Mouse (Mus musculus): Measurements from ENCODE around the gene Zfp462. TPM values are rescaled to one million over a fixed set of nuclear protein-coding genes. Genes with fewer than 3 reads are reported as not detected.

Gene Zfp462
- polyA plus RNA-seq, 1 experiment from 2014 or later = 9.9 TPM

DNA sequence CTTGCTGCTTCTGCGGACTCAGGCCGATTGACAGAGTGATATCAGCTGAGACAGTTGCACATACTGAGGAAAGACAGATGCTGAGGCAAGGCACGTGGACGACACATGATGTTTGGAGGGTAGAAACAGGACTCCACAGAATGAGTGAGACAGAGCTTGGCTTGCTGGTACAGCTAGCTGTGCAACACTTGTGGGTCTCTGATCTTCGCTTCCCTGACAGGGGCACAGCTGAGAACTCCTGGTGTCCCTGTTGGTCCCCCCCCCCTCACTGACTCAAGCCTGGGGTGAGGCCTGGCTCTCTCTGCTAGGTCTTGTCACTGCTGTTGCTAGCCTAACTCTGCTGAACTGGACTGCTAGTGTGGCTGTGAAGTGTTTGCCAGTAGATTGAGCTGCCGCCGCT is 18.7 kb downstream of the Zfp462 start:
- 0 out of 2 replicates have a peak, but pooled peaks cover 2% of the 10 kb centered on the region for H3K36me3 ChIP-seq (ENCODE audit: control insufficient read depth, insufficient read depth, low read length)
- 77% methylated on average over 7 of the region's 7 CpGs for WGBS
- H3K4me3 ChIP-seq (ENCODE audit: low read depth, low read length) = no peak overlapping the region
- no peaks in the 10 kb centered on the region for H3K9me3 ChIP-seq (replicated peaks; ENCODE audit: control insufficient read depth, low read length, poor library complexity, severe bottlenecking)
- H3K9ac ChIP-seq (ENCODE audit: low read depth, low read length) = no peak overlapping the region
- ATAC-seq = peak; percentile 22; the same call in 1 of the 2 replicates
- no peak overlapping the region for H3K27ac ChIP-seq (ENCODE audit: low read length)
- H3K4me1 ChIP-seq (ENCODE audit: control insufficient read depth, insufficient read depth, low read length) = peaks cover 32% of the 10 kb centered on the region
- no peaks in the 10 kb centered on the region for H3K27me3 ChIP-seq (ENCODE audit: control insufficient read depth, insufficient read depth, low read depth, low read length)
- no peak overlapping the region for H3K4me2 ChIP-seq (ENCODE audit: low read length)

DNA sequence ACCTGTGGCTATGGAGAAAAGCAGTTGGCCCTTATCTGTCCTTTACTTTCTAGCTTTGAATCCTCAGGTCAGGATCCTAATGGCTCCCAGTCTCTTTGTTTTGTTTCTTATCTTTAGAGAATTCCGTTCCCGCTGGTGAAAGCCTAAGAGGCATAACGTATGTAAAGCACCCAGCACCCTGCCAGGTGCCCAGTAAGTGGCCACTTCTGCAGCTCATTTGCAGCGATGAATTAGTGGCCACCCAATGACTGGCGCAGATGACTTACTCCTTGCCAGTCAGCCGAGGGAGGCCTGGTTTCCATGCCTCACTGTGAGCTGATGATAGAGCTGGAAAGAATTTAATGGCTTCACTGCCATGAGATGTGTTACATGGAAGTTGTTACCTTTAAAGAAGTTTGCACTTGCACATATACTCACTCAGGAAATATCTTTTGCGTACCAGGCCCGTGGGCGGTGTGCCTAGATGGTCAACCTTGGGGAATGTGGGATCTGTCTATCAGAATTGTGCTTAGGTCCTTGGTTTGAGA is 20.4 kb downstream of the Zfp462 start:
- Histone ChIP-seq H3K4me3 (ENCODE audit: low read depth, low read length) (no peak overlapping the region), H3K27me3 (ENCODE audit: control insufficient read depth, insufficient read depth, low read depth, low read length) (no peaks in the 10 kb centered on the region), H3K9ac (ENCODE audit: low read depth, low read length) (no peak overlapping the region), H3K4me1 (ENCODE audit: control insufficient read depth, insufficient read depth, low read length) (peaks cover 32% of the 10 kb centered on the region), H3K27ac (ENCODE audit: low read length) (no peak overlapping the region), H3K4me2 (ENCODE audit: low read length) (no peak overlapping the region), H3K9me3 (replicated peaks; ENCODE audit: control insufficient read depth, low read length, poor library complexity, severe bottlenecking) (no peaks in the 10 kb centered on the region), H3K36me3 (ENCODE audit: control insufficient read depth, insufficient read depth, low read length) (0 out of 2 replicates have a peak, but pooled peaks cover 2% of the 10 kb centered on the region)
- ATAC-seq = no peak
- WGBS = 66% methylated on average over 9 of the region's 9 CpGs

GRCm38 (mm10) chr4:54966161-54966806 is 21.4 kb downstream of the Zfp462 start:
- H3K4me3 ChIP-seq (ENCODE audit: low read depth, low read length) = no peak overlapping the region; the same call in 1 of the 2 replicates
- peak overlapping the region; percentile 35 for H3K4me2 ChIP-seq (ENCODE audit: low read length)
- no peaks in the 10 kb centered on the region for H3K27me3 ChIP-seq (ENCODE audit: control insufficient read depth, insufficient read depth, low read depth, low read length)
- peaks cover 34% of the 10 kb centered on the region for H3K4me1 ChIP-seq (ENCODE audit: control insufficient read depth, insufficient read depth, low read length)
- H3K9me3 ChIP-seq (replicated peaks; ENCODE audit: control insufficient read depth, low read length, poor library complexity, severe bottlenecking) = no peaks in the 10 kb centered on the region
- peak; percentile 36; the same call in 1 of the 2 replicates for ATAC-seq
- H3K36me3 ChIP-seq (ENCODE audit: control insufficient read depth, insufficient read depth, low read length) = 0 out of 2 replicates have a peak, but pooled peaks cover 2% of the 10 kb centered on the region
- peak overlapping the region; percentile 48; the same call in 1 of the 2 replicates for H3K27ac ChIP-seq (ENCODE audit: low read length)
- WGBS = 55% methylated on average over 17 of the region's 17 CpGs
- H3K9ac ChIP-seq (ENCODE audit: low read depth, low read length) = 0 out of 2 replicates have a peak overlapping the region, but pooled peaks have one; percentile 37

GRCm38 (mm10) chr4:54967166-54967565 is 22.3 kb downstream of the Zfp462 start:
- ATAC-seq = no peak
- Histone ChIP-seq H3K9ac (ENCODE audit: low read depth, low read length) (no peak overlapping the region), H3K4me1 (ENCODE audit: control insufficient read depth, insufficient read depth, low read length) (peaks cover 34% of the 10 kb centered on the region), H3K36me3 (ENCODE audit: control insufficient read depth, insufficient read depth, low read length) (0 out of 2 replicates have a peak, but pooled peaks cover 2% of the 10 kb centered on the region), H3K9me3 (replicated peaks; ENCODE audit: control insufficient read depth, low read length, poor library complexity, severe bottlenecking) (no peaks in the 10 kb centered on the region), H3K27ac (ENCODE audit: low read length) (no peak overlapping the region), H3K4me2 (ENCODE audit: low read length) (no peak overlapping the region), H3K27me3 (ENCODE audit: control insufficient read depth, insufficient read depth, low read depth, low read length) (no peaks in the 10 kb centered on the region), H3K4me3 (ENCODE audit: low read depth, low read length) (no peak overlapping the region)
- WGBS = 90% methylated on average over 4 of the region's 4 CpGs

DNA sequence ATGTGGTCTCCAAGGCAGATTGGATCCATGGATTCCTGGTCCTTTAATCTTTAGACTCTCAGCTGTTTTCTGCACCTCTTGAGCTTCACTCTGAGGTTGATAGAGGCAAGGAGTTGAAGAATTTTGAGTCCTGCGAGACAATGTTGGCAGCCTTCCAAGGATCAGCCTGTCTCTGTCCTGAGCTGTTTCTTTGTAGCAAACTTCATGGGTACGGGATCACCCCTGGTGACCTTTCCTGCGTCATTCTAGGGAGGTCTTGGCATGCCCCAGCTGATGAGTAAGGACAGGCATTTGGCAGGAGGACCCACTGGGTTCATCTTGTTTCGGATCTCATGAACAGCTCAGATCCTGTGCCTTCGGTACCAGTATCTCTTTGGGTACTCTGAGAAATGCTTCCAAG is 22.9 kb downstream of the Zfp462 start:
- WGBS = 79% methylated on average over 5 of the region's 5 CpGs
- no peaks in the 10 kb centered on the region for H3K27me3 ChIP-seq (ENCODE audit: control insufficient read depth, insufficient read depth, low read depth, low read length)
- peaks cover 34% of the 10 kb centered on the region for H3K4me1 ChIP-seq (ENCODE audit: control insufficient read depth, insufficient read depth, low read length)
- H3K4me3 ChIP-seq (ENCODE audit: low read depth, low read length) = no peak overlapping the region
- H3K36me3 ChIP-seq (ENCODE audit: control insufficient read depth, insufficient read depth, low read length) = 0 out of 2 replicates have a peak, but pooled peaks cover 2% of the 10 kb centered on the region
- no peak overlapping the region for H3K9ac ChIP-seq (ENCODE audit: low read depth, low read length)
- H3K27ac ChIP-seq (ENCODE audit: low read length) = no peak overlapping the region
- no peak for ATAC-seq
- H3K4me2 ChIP-seq (ENCODE audit: low read length) = no peak overlapping the region
- no peaks in the 10 kb centered on the region for H3K9me3 ChIP-seq (replicated peaks; ENCODE audit: control insufficient read depth, low read length, poor library complexity, severe bottlenecking)

- Histone ChIP-seq H3K4me3 (ENCODE audit: low read depth, low read length) (no peak overlapping the region), H3K36me3 (ENCODE audit: control insufficient read depth, insufficient read depth, low read length) (0 out of 2 replicates have a peak, but pooled peaks cover 2% of the 10 kb centered on the region), H3K4me1 (ENCODE audit: control insufficient read depth, insufficient read depth, low read length) (peaks cover 27% of the 10 kb centered on the region), H3K27me3 (ENCODE audit: control insufficient read depth, insufficient read depth, low read depth, low read length) (no peaks in the 10 kb centered on the region), H3K9ac (ENCODE audit: low read depth, low read length) (no peak overlapping the region), H3K27ac (ENCODE audit: low read length) (no peak overlapping the region), H3K4me2 (ENCODE audit: low read length) (no peak overlapping the region), H3K9me3 (replicated peaks; ENCODE audit: control insufficient read depth, low read length, poor library complexity, severe bottlenecking) (no peaks in the 10 kb centered on the region)
- no peak for ATAC-seq
- WGBS = 84% methylated on average over 12 of the region's 12 CpGs
Observed at GRCm38 (mm10) chr4:54969671-54970295, 24.9 kb downstream of the Zfp462 start.

DNA sequence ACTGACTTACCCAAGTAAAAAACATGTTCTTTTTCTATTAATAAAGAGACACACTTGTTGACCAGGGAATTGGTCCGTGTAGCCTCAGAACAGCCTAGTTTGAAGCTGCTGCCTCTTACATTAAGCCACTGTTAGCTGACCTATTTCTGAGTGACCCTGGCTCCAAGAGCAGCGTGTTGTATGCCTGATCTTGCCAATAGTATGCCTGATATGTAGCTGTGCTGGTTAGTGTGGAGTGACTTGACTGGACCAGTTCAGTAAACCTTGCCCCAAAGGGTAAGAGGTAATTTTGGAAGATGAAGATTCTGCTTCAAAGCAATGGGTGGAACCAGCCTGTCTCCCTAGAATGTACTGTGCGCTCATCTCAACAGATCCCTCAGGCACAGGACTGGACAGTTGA is 26.5 kb downstream of the Zfp462 start:
- H3K36me3 ChIP-seq (ENCODE audit: control insufficient read depth, insufficient read depth, low read length) = 0 out of 2 replicates have a peak, but pooled peaks cover 2% of the 10 kb centered on the region

DNA sequence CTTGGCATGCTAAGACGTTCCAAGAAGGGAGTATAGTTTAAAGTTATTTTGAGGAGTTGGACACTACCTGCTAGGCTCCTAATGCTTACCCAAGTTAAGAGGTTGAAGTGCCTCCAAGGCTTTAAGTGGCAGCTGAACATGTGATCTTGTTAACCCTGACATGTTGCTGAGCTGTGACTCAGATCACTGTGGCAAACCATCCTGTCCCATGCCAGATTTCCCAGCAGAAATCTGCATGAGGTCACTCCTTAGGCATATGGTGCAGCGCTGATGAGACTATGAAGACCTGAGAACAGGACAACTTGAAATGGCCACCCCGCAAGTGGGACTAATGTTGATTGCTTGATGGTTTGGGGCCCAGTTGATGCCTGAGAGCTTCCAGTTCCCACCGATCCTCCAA is 27.2 kb downstream of the Zfp462 start:
- no peak for ATAC-seq
- Histone ChIP-seq H3K27ac (ENCODE audit: low read length) (no peak overlapping the region), H3K4me3 (ENCODE audit: low read depth, low read length) (no peak overlapping the region), H3K36me3 (ENCODE audit: control insufficient read depth, insufficient read depth, low read length) (0 out of 2 replicates have a peak, but pooled peaks cover 2% of the 10 kb centered on the region), H3K27me3 (ENCODE audit: control insufficient read depth, insufficient read depth, low read depth, low read length) (no peaks in the 10 kb centered on the region), H3K9ac (ENCODE audit: low read depth, low read length) (no peak overlapping the region), H3K4me2 (ENCODE audit: low read length) (no peak overlapping the region), H3K4me1 (ENCODE audit: control insufficient read depth, insufficient read depth, low read length) (peaks cover 9% of the 10 kb centered on the region), H3K9me3 (replicated peaks; ENCODE audit: control insufficient read depth, low read length, poor library complexity, severe bottlenecking) (no peaks in the 10 kb centered on the region)
- 96% methylated on average over 4 of the region's 4 CpGs for WGBS

More for the DNA sequence above, 26.5 kb downstream of the Zfp462 start:
- Histone ChIP-seq H3K27me3 (ENCODE audit: control insufficient read depth, insufficient read depth, low read depth, low read length) (no peaks in the 10 kb centered on the region), H3K27ac (ENCODE audit: low read length) (no peak overlapping the region), H3K4me3 (ENCODE audit: low read depth, low read length) (no peak overlapping the region), H3K9me3 (replicated peaks; ENCODE audit: control insufficient read depth, low read length, poor library complexity, severe bottlenecking) (no peaks in the 10 kb centered on the region), H3K9ac (ENCODE audit: low read depth, low read length) (no peak overlapping the region), H3K4me1 (ENCODE audit: control insufficient read depth, insufficient read depth, low read length) (peaks cover 13% of the 10 kb centered on the region), H3K4me2 (ENCODE audit: low read length) (no peak overlapping the region)
- no peak for ATAC-seq
- 84% methylated on average over 3 of the region's 3 CpGs for WGBS
